Mouse (Mus musculus): ENCODE results near the gene Setd3. TPM values are rescaled to one million over a fixed set of nuclear protein-coding genes. Genes with fewer than 3 reads are reported as not detected.

The Setd3 gene
- polyA plus RNA-seq, 1 experiment from 2014 or later = 107 TPM

GRCm38 (mm10) chr12:108216611-108217370, 37.7 kb upstream of the Setd3 start:
- ATAC-seq (ENCODE audit: low read depth) = no peak

GRCm38 (mm10) chr12:108215090-108215489, 36.0 kb upstream of the Setd3 start:
- 60% methylated on average over 8 of the region's 8 CpGs for WGBS
- no peak overlapping the region; the same call in 1 of the 2 replicates for H3K27ac ChIP-seq (replicated peaks)

More at GRCm38 (mm10) chr12:108216611-108217370, 37.7 kb upstream of the Setd3 start:
- peak overlapping the region; percentile 95 for H3K27ac ChIP-seq (replicated peaks)
- H3K9ac ChIP-seq = peak overlapping the region; percentile 56
- H3K4me1 ChIP-seq (replicated peaks) = peaks cover 96% of the 10 kb centered on the region
- no peaks in the 10 kb centered on the region for H3K27me3 ChIP-seq
- H3K4me3 ChIP-seq = no peak overlapping the region
- H3K9me3 ChIP-seq = no peaks in the 10 kb centered on the region
- WGBS = 45% methylated on average over 11 of the region's 11 CpGs
- no peaks in the 10 kb centered on the region for H3K36me3 ChIP-seq
- 0 out of 2 replicates have a peak overlapping the region, but pooled peaks have one; percentile 1 for H3K4me2 ChIP-seq

GRCm38 (mm10) chr12:108213090-108214041, 34.3 kb upstream of the Setd3 start:
- H3K36me3 ChIP-seq = no peaks in the 10 kb centered on the region
- no peak overlapping the region for H3K4me2 ChIP-seq
- H3K27me3 ChIP-seq = no peaks in the 10 kb centered on the region
- ATAC-seq (ENCODE audit: low read depth) = no peak
- no peaks in the 10 kb centered on the region for H3K9me3 ChIP-seq
- peaks cover 93% of the 10 kb centered on the region for H3K4me1 ChIP-seq (replicated peaks)
- H3K9ac ChIP-seq = peak overlapping the region; percentile 54
- no peak overlapping the region for H3K4me3 ChIP-seq
- WGBS = 34% methylated on average over 18 of the region's 18 CpGs
- H3K27ac ChIP-seq (replicated peaks) = peak overlapping the region; percentile 84

More at GRCm38 (mm10) chr12:108215090-108215489, 36.0 kb upstream of the Setd3 start:
- H3K9ac ChIP-seq = 0 out of 2 replicates have a peak overlapping the region, but pooled peaks have one; percentile 26
- peaks cover 94% of the 10 kb centered on the region for H3K4me1 ChIP-seq (replicated peaks)
- H3K4me3 ChIP-seq = no peak overlapping the region
- H3K36me3 ChIP-seq = no peaks in the 10 kb centered on the region
- H3K9me3 ChIP-seq = no peaks in the 10 kb centered on the region
- no peaks in the 10 kb centered on the region for H3K27me3 ChIP-seq
- H3K4me2 ChIP-seq = no peak overlapping the region
- no peak for ATAC-seq (ENCODE audit: low read depth)

GRCm38 (mm10) chr12:108212476-108212875, 33.4 kb upstream of the Setd3 start:
- no peak overlapping the region for H3K4me3 ChIP-seq
- H3K4me1 ChIP-seq (replicated peaks) = peaks cover 84% of the 10 kb centered on the region
- peak overlapping the region; percentile 50 for H3K9ac ChIP-seq
- no peak overlapping the region for H3K4me2 ChIP-seq
- no peak for ATAC-seq (ENCODE audit: low read depth)
- WGBS = 71% methylated on average over 6 of the region's 6 CpGs
- peaks cover 2% of the 10 kb centered on the region; the same call in 1 of the 2 replicates for H3K36me3 ChIP-seq
- no peaks in the 10 kb centered on the region for H3K27me3 ChIP-seq
- H3K9me3 ChIP-seq = no peaks in the 10 kb centered on the region
- peak overlapping the region; percentile 84 for H3K27ac ChIP-seq (replicated peaks)

- Histone ChIP-seq H3K9ac (peak overlapping the region; percentile 50), H3K4me3 (no peak overlapping the region), H3K4me2 (no peak overlapping the region), H3K4me1 (replicated peaks) (peaks cover 83% of the 10 kb centered on the region), H3K9me3 (no peaks in the 10 kb centered on the region), H3K27ac (replicated peaks) (peak overlapping the region; percentile 84), H3K27me3 (no peaks in the 10 kb centered on the region), H3K36me3 (peaks cover 6% of the 10 kb centered on the region; the same call in 1 of the 2 replicates)
- 20% methylated on average over 5 of the region's 5 CpGs for WGBS
- no peak for ATAC-seq (ENCODE audit: low read depth)
These were observed 33.0 kb upstream of the Setd3 start for GRCm38 (mm10) chr12:108212071-108212470.

GRCm38 (mm10) chr12:108210623-108211022, 31.5 kb upstream of the Setd3 start:
- Histone ChIP-seq H3K4me1 (replicated peaks) (peaks cover 75% of the 10 kb centered on the region), H3K27me3 (no peaks in the 10 kb centered on the region), H3K4me3 (no peak overlapping the region), H3K36me3 (peaks cover 16% of the 10 kb centered on the region), H3K4me2 (no peak overlapping the region), H3K9me3 (no peaks in the 10 kb centered on the region), H3K9ac (0 out of 2 replicates have a peak overlapping the region, but pooled peaks have one; percentile 50), H3K27ac (replicated peaks) (0 out of 2 replicates have a peak overlapping the region, but pooled peaks have one; percentile 84)
- WGBS = 93% methylated on average over 15 of the region's 15 CpGs
- no peak for ATAC-seq (ENCODE audit: low read depth)

- Histone ChIP-seq H3K27me3 (no peaks in the 10 kb centered on the region), H3K9me3 (no peaks in the 10 kb centered on the region), H3K4me2 (no peak overlapping the region), H3K9ac (0 out of 2 replicates have a peak overlapping the region, but pooled peaks have one; percentile 22), H3K27ac (replicated peaks) (peak overlapping the region; percentile 38; the same call in 1 of the 2 replicates), H3K36me3 (peaks cover 34% of the 10 kb centered on the region), H3K4me3 (no peak overlapping the region), H3K4me1 (replicated peaks) (peaks cover 59% of the 10 kb centered on the region)
- ATAC-seq (ENCODE audit: low read depth) = 0 out of 2 replicates have a peak, but pooled peaks have one; percentile 1
- 29% methylated on average over 13 of the region's 13 CpGs for WGBS
These were observed 29.8 kb upstream of the Setd3 start for GRCm38 (mm10) chr12:108208726-108209438.

GRCm38 (mm10) chr12:108208216-108208615, 29.1 kb upstream of the Setd3 start:
- Histone ChIP-seq H3K27me3 (no peaks in the 10 kb centered on the region), H3K9ac (0 out of 2 replicates have a peak overlapping the region, but pooled peaks have one; percentile 17), H3K9me3 (no peaks in the 10 kb centered on the region), H3K4me1 (replicated peaks) (peaks cover 52% of the 10 kb centered on the region), H3K4me2 (no peak overlapping the region), H3K27ac (replicated peaks) (0 out of 2 replicates have a peak overlapping the region, but pooled peaks have one; percentile 38), H3K36me3 (peaks cover 40% of the 10 kb centered on the region), H3K4me3 (no peak overlapping the region)
- no peak for ATAC-seq (ENCODE audit: low read depth)
- WGBS = 94% methylated on average over 9 of the region's 9 CpGs

GRCm38 (mm10) chr12:108206641-108207040, 27.5 kb upstream of the Setd3 start:
- Histone ChIP-seq H3K36me3 (peaks cover 55% of the 10 kb centered on the region), H3K27ac (replicated peaks) (no peak overlapping the region), H3K9ac (no peak overlapping the region), H3K9me3 (no peaks in the 10 kb centered on the region), H3K4me2 (no peak overlapping the region), H3K4me1 (replicated peaks) (peaks cover 36% of the 10 kb centered on the region), H3K4me3 (no peak overlapping the region), H3K27me3 (no peaks in the 10 kb centered on the region)
- WGBS = 11% methylated on average over 5 of the region's 5 CpGs
- peak; percentile 58 for ATAC-seq (ENCODE audit: low read depth)

- Histone ChIP-seq H3K36me3 (peaks cover 72% of the 10 kb centered on the region), H3K4me3 (no peak overlapping the region), H3K27ac (replicated peaks) (no peak overlapping the region), H3K4me1 (replicated peaks) (peaks cover 22% of the 10 kb centered on the region), H3K27me3 (no peaks in the 10 kb centered on the region), H3K9me3 (no peaks in the 10 kb centered on the region), H3K9ac (no peak overlapping the region), H3K4me2 (no peak overlapping the region)
- WGBS = 69% methylated on average over 12 of the region's 12 CpGs
- ATAC-seq (ENCODE audit: low read depth) = no peak
These were observed 25.9 kb upstream of the Setd3 start for GRCm38 (mm10) chr12:108204978-108205377.

- Histone ChIP-seq H3K27me3 (no peaks in the 10 kb centered on the region), H3K4me2 (no peak overlapping the region), H3K9ac (no peak overlapping the region), H3K27ac (replicated peaks) (no peak overlapping the region), H3K9me3 (no peaks in the 10 kb centered on the region), H3K36me3 (peaks cover 83% of the 10 kb centered on the region), H3K4me3 (no peak overlapping the region), H3K4me1 (replicated peaks) (peaks cover 11% of the 10 kb centered on the region; the same call in 1 of the 2 replicates)
- ATAC-seq (ENCODE audit: low read depth) = no peak
- 69% methylated on average over 8 of the region's 8 CpGs for WGBS
These were observed 24.8 kb upstream of the Setd3 start for GRCm38 (mm10) chr12:108203895-108204294.
